Mouse (Mus musculus): ENCODE results near the gene Rpl24.

- TF ChIP-seq CTCF (IDR thresholded peaks at IDR 0.05; ENCODE audit: borderline replicate concordance, insufficient read depth, low read length) (0 out of 2 replicates have a peak, but pooled peaks have one; percentile 0), POLR2A (IDR thresholded peaks at IDR 0.05; ENCODE audit: low read depth, low read length) (no peak)
These were observed 15.0 kb upstream of the Rpl24 start for GRCm38 (mm10) chr16:55950946-55951678.

All from embryonic fibroblast, embryonic 13.5 days (primary cell).